Mouse (Mus musculus) stomach, postnatal 0 days (tissue): Measurements from ENCODE around the gene Trabd2b.

Source experiments
- CTCF ChIP-seq: IDR thresholded peaks from 2 replicates; pipeline ENCODE4 v1.5.1; 2016; ENCODE audit warnings: antibody characterized with exemption, low read depth, mild to moderate bottlenecking, moderate library complexity
- EP300 ChIP-seq: optimal IDR thresholded peaks from 2 replicates; pipeline ENCODE3; 2016; ENCODE audit warnings: antibody characterized with exemption

- TF ChIP-seq CTCF (no peak), EP300 (no peak)
Measured at GRCm38 (mm10) chr4:114518061-114518460, 111.5 kb downstream of the Trabd2b start.
